Mouse (Mus musculus) layer of hippocampus, postnatal 25 days (tissue): ENCODE results near the gene Galnt10. TPM values are rescaled to one million over a fixed set of nuclear protein-coding genes. Genes with fewer than 3 reads are reported as not detected.

Source experiments
- DNase-seq, 2 experiments: peaks; one replicate each; pipeline ENCODE4 v3.0.0; 2022; ENCODE audit warnings: mixed read lengths in 2 of 2, low spot score in 1 of 2; ENCODE audit errors: extremely low spot score in 1 of 2
- total RNA-seq, 2 experiments: library from RNA; stranded (reverse); gene quantifications; 2 replicates each; pipeline ENCODE4 v1.2.3; 2021

Galnt10 gene
- total RNA-seq, 2 experiments from 2014 or later, result 7.1 TPM

DNA sequence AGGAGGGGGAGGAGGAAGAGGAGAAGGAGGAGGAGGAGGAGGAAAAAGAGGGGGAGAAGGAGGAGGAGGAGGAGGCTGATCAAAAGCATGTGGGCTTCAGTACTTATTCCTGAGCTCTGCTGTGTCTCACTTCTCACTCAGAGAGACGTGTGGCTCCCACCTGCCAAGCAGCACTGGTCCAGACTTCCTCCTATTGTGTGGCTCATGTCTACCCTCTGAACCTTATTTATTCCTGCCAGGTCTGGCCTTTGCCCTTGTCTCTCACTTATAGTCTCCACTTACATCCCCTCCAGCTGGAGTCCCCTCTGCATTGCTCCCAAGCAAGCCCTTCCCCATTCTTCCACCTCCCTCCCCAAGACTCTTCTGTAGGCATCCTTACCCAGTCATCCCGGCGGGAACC, 72.2 kb downstream of the Galnt10 start:
- no peak for DNase-seq

DNA sequence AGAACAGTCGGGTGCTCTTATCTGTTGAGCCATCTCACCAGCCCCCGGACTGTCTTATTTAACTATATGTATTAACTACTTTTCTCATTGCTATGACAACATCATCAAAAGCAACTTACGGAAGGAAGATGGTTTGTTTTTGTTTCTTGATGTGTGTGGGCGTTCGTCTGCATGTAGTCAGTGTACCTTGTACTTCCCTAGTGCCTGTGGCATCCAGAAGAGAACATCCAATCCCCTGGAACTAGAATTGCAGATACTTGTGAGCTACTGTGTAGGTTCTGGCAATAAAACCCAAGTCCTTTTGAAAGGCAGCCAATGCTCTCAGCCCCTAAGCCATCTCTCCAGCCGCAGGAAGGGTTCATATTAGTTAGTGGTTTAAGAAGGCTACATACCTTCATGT, 72.8 kb downstream of the Galnt10 start:
- DNase-seq, result no peak

GRCm38 (mm10) chr11:57719631-57720030, 74.4 kb downstream of the Galnt10 start:
- DNase-seq, result no peak

DNA sequence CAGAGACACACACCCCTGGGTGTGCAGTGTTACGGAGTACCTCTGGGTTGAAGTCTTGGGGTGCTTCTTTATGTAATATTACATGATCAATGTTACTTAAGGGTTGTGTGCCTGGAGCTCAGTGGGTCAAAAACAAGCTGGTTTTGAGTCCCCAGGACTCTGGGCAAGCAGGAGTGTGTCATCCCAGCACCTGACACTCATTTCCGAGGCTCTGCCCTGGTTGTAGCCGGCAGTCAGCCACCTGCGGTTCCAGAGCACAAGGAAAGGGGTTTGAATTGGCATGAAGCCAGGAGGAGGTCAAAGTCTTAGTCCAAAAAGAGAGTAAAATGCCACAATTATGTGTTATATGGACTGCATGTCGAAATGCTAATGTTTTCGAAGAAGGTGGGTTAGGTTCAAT, 74.8 kb downstream of the Galnt10 start:
- no peak for DNase-seq

DNA sequence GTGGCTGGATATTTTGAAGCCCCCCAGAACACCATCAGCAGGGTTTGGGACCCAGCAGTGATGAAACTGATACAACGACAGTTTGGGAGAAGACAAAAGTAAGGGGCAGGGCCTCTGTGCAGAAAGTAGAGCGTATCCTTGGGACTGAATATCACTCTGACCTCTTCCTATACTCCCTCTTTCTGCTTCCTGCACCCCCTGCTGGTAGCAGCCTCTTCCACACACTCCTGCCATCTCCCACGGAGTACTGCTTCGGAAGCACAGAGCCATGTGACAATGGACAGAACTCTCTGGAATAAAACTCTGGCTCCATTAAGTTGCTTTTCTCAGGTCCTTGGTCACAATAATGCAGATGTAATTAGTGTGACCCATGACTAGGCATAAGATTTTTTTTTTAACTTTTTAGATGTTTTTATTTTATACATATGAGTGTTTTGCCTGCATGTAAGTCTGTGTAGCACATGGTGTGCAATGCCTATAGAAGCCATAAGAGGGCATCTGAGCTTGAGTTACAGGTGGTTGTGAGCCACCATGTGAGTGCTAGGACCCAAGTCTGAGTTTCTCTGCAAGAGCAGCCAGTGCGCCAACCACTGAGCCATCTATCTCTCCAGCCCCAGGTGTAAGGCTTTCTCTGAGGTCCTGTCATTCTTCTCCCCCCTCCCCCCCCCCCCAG, 79.7 kb downstream of the Galnt10 start:
- DNase-seq, result no peak

DNA sequence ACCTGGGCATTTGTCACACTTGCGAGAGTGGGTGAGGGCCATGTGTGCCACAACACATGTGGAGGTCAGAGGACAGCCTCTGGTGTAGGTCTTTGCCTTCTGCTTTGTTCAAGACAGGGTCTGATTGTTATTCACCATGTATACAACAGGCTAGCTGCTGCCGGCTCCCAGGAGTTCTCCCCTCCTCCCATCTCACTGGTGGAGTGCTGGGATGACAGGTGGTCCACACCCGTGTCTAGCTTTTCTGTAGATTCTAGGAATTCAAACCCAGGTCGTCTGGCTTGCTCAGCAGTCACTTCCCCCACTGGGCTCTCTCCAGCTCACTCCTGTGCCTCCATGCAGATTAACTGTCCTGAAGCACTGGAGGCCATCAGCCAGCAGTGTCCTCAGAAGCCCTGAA, 80.7 kb downstream of the Galnt10 start:
- DNase-seq, result no peak

GRCm38 (mm10) chr11:57727303-57727969, 82.2 kb downstream of the Galnt10 start:
- DNase-seq, result peak; percentile 34 to 35

GRCm38 (mm10) chr11:57732410-57733281, 87.4 kb downstream of the Galnt10 start:
- DNase-seq, result no peak

- DNase-seq, result peak in 1 of 2 experiments; percentile 31
Observed at GRCm38 (mm10) chr11:57747294-57748080, 102.2 kb downstream of the Galnt10 start.

DNA sequence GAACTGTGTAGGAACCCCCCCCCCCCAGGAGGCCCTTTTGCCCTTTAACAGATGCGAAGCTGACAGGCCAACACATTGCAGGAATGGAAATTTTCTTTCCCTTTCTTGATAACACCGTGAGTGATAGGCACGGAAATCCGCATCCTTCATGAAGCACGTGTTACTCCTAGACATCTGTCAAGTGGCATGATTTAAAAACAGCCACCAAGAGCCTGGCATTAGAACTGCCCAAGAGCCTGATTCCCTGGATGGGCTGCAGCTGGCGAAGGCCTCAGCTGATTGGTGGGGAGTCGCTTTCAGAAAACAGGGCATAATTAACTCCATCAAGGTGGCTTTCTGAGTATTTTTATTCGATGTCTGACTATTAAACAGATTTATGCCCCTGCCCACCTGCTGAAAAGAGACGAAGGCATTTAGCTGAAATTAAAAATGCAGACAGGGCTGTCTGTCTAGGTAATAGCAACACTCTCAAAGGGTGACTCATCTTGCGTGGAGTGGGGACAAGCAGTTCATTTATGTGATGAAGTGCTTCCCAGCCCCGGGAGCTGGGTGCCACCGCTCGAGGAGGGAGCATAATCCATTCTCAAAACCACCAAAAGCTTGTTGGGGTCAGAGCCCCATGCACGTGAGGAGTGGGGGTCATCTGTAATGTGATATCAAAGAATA, 108.4 kb downstream of the Galnt10 start:
- no peak for DNase-seq

DNA sequence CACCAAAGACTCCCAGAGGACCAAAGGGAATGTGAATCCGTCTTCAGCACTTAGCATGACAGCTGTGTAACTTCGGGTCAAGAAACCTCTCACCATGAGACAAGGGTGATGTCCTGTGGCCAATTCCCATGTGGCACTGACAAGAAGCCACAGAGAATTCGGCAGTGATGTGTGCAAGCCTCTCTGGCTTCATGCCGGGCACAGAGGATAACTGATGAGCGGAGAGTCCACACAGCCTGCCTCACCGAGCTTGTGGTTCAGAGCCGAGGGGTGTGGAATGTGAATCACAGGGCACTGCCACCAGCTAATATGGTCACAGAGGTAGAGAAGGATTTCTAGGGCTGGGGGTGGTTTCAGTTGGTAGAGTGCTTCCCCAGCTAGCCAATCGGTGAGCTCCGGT, 113.4 kb downstream of the Galnt10 start:
- no peak for DNase-seq

DNA sequence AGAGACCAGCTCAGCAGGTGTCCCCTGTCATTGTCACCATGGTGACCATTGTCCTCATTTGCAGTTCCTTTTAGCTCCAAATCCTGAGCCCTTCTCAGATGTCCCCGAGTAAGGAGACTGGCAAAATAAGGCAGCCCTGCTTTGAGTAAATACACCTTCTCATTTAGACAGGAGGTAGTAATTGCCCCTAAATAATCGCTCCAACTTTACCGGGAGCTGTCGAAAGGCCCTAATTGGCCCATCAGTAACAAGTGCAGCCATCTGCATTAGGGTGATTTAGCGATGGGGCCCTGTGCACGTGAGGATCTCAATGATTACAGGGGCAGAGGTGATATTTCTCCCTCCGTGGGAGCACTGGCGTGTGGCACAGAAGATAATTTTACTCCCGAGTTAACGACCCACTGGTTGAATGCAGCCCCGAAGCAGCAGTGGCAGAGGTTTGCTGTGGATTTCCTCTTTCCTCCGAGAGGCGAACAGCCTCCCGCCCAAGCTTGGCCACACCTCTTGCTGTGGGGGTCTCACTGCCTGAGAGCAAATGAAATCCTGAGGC, 115.3 kb downstream of the Galnt10 start:
- DNase-seq, result no peak

GRCm38 (mm10) chr11:57761347-57761746, 116.1 kb downstream of the Galnt10 start:
- no peak for DNase-seq

- DNase-seq, result no peak
Observed at GRCm38 (mm10) chr11:57764124-57764523, 118.9 kb downstream of the Galnt10 start.

DNA sequence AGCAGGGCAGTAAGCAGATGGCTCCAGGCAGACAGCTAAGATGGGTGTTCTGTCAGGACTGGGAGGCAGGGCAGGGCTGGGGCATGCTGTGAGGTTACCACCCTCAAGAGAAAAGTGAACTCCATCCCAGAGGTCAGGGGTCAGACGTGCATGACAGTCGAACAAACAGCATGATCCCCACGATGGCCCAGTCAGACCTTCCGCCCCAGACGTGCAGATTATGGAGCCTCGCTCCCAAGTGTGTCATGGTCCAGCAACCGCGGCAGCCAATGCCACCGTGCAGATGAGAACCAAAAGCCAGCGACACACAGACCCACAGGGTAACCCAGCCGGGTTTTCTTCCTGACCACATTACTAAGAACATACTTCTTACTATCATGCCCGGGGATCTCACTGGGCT, 121.4 kb downstream of the Galnt10 start:
- DNase-seq, result no peak

- no peak for DNase-seq
Observed at GRCm38 (mm10) chr11:57767171-57767570, 121.9 kb downstream of the Galnt10 start.

DNA sequence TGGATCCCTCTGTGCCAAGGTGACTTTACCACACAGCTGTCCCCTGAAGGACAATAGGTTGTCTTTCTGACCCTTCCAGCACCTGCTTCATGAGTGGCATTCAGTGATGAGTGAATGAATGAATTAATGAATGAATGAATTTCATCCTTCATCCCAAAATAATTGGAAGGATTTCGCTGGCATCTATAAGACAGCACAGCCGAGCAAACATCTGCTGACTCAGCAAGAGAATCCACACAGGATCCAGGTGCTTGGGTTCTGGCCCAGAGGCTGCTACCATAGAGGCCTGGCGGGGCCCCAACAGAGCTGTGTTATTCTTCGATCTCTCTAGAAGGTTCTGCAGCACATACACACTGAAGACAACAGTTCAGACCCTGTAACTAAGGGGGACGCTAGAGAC, 125.5 kb downstream of the Galnt10 start:
- no peak for DNase-seq

- DNase-seq, result no peak
Observed at GRCm38 (mm10) chr11:57771676-57772075, 126.4 kb downstream of the Galnt10 start.

GRCm38 (mm10) chr11:57773479-57773878, 128.2 kb downstream of the Galnt10 start:
- DNase-seq, result no peak

- no peak for DNase-seq
Observed at GRCm38 (mm10) chr11:57773936-57774335, 128.7 kb downstream of the Galnt10 start.
